ENCODE assay signal across 7 mouse cellular contexts in the genomic region with DNA sequence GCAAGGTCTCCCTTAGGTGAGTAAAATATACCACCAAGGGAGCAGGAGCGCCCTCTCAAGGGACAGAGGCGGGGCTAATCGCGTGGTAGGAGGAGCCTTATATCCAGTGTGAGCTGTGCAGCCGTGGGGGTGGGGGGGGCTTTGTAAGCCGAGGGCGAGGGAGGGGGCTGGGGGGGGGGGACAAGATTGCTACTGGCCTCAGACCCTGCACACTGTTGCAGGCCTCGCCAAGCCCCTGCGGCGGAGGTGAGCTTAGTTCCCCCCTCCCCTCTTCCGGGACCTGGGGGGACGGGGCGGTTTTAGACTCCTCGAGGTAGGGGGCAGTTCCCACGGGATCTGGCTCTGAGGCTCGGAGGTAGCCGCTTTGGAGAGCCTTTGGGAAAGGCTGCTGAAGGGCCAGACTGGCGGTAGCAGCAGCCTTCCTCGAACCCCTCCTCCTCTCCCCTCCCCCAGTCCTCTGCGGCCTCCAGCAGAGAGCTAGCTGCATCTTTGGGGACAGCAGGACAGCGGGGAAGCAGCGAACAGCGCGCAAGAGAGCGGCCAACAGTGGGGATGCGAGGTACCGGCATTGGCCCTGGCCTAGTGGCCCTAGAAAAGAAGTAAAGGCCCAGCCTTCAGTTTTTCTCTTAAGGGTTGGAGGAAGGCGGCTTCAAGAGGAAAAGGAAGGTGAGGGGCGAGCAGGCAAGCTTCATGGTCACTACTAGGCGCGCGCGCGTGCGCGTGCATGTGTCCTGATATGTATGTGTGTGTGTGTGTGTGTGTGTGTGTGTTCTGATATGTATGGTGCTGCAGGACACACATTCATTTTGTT. TPM values are rescaled to one million over a fixed set of nuclear protein-coding genes. Genes with fewer than 3 reads are reported as not detected.
DNase-seq lines count a peak whose midpoint lies in the region; ATAC-seq lines count a peak whose summit lies in the region.

A gene (plus strand): TSS at position 107 of the 811 bp plus-strand sequence.

- H3K4me2 ChIP-seq in intestine, embryonic 16.5 days (ENCODE audit: low read depth, low read length) = peak within 1 kb of the TSS; percentile 43
- H3K4me2 ChIP-seq in midbrain, embryonic 11.5 days = peak within 1 kb of the TSS; percentile 38

- peaks cover 4% of the 10 kb centered on the region; the same call in 1 of the 2 replicates for H3K27me3 ChIP-seq in intestine, embryonic 16.5 days (replicated peaks; ENCODE audit: control insufficient read depth, insufficient read depth, low read length)
- no peaks in the 10 kb centered on the region for H3K27me3 ChIP-seq in midbrain, embryonic 11.5 days (ENCODE audit: control insufficient read depth, insufficient read depth, low read length)

- peak; percentile 41 for DNase-seq in adrenal gland, adult 8-10 months
- peak; percentile 84 for DNase-seq in embryo, embryonic 9.5 days (ENCODE audit: extremely low spot score)
- no peak for DNase-seq in gonadal fat pad, adult 2 months (ENCODE audit: low read depth)
- peak; percentile 82 for DNase-seq in left cerebral cortex, postnatal 4 days
- peak; percentile 99 for DNase-seq in midbrain, embryonic 11.5 days (ENCODE audit: low spot score, missing footprints)
- peak; percentile 44 for DNase-seq in skeletal muscle tissue, adult 2 months (ENCODE audit: low read depth, low spot score)

- H3K9me3 ChIP-seq in intestine, embryonic 16.5 days (ENCODE audit: control insufficient read depth, low read length) = no peaks in the 10 kb centered on the region
- H3K9me3 ChIP-seq in midbrain, embryonic 11.5 days (ENCODE audit: control insufficient read depth, low read length) = no peaks in the 10 kb centered on the region; the same call in 1 of the 2 replicates

- peak; percentile 63 for ATAC-seq in intestine, embryonic 16.5 days
- peak; percentile 78 for ATAC-seq in midbrain, embryonic 11.5 days (ENCODE audit: low FRiP score)

- H3K4me1 ChIP-seq in intestine, embryonic 16.5 days (ENCODE audit: control insufficient read depth, insufficient read depth, low read length) = no peaks in the 10 kb centered on the region
- no peaks in the 10 kb centered on the region for H3K4me1 ChIP-seq in midbrain, embryonic 11.5 days (ENCODE audit: control insufficient read depth, insufficient read depth, low read length)

- peak within 1 kb of the TSS; percentile 57 for H3K4me3 ChIP-seq in intestine, embryonic 16.5 days (ENCODE audit: low read length)
- peak within 1 kb of the TSS; percentile 49 for H3K4me3 ChIP-seq in midbrain, embryonic 11.5 days (ENCODE audit: low read depth, low read length)

- intact Hi-C loops in left cerebral cortex, postnatal 4 days (cut with DNase I) = loop anchor here (10.0 kb wide), 1 partner anchor 276 kb away; a partner anchor contains a TSS

- WGBS in intestine, embryonic 16.5 days = 13% methylated on average over 27 of the region's 36 CpGs
- WGBS in midbrain, embryonic 11.5 days = 20% methylated on average over 22 of the region's 36 CpGs

- H3K27ac ChIP-seq in intestine, embryonic 16.5 days (ENCODE audit: low read length) = peak within 1 kb of the TSS; percentile 90
- peak within 1 kb of the TSS; percentile 87 for H3K27ac ChIP-seq in midbrain, embryonic 11.5 days (ENCODE audit: low read depth, low read length)

- H3K36me3 ChIP-seq in intestine, embryonic 16.5 days (ENCODE audit: control insufficient read depth, insufficient read depth, low read length) = no peaks in the 10 kb centered on the region
- no peaks in the 10 kb centered on the region for H3K36me3 ChIP-seq in midbrain, embryonic 11.5 days (ENCODE audit: control insufficient read depth, insufficient read depth, low read length)

- H3K9ac ChIP-seq in intestine, embryonic 16.5 days (ENCODE audit: low read depth, low read length) = peak within 1 kb of the TSS; percentile 75
- peak within 1 kb of the TSS; percentile 79 for H3K9ac ChIP-seq in midbrain, embryonic 11.5 days (ENCODE audit: low read length)

RNA-seq across cellular contexts. Expression of the gene that starts here (rescaled TPM):
- 100 to 1,000 TPM; 206 to 308 (median 243) TPM for total RNA-seq in adrenal gland, adult 8-10 months (2022)
- polyA plus RNA-seq in gonadal fat pad, adult 2 months (2012; rRNA removed) = 64.7 and 69.9 TPM in 2 replicates
- polyA plus RNA-seq in intestine, embryonic 16.5 days (2015; fragmentation: Nextera tagmentation; extraction: Ambion mirVana) = 24.5 and 30.1 TPM in 2 replicates
- 100 to 1,000 TPM; 300 to 301 TPM for total RNA-seq in left cerebral cortex, postnatal 4 days (2021)
- polyA plus RNA-seq in midbrain, embryonic 11.5 days (2014; fragmentation: Nextera tagmentation; extraction: Ambion mirVana) = 55.5 and 64.5 TPM in 2 replicates
